Mouse (Mus musculus) lung, adult 2 months (tissue): ENCODE data around the gene Ilf2. TPM values are rescaled to one million over a fixed set of nuclear protein-coding genes. Genes with fewer than 3 reads are reported as not detected.

ENCODE experiments used
- DNase-seq: peaks from one replicate; pipeline ENCODE4 v3.0.0; 2022
- H3K4me1 ChIP-seq: fragments of 200-500 bp; 2 replicates; pipeline ENCODE4 v1.6.1; 2011; ENCODE audit warnings: low read length; ENCODE audit not compliant: control insufficient read depth, insufficient read depth
- H3K4me3 ChIP-seq: fragments of 200-500 bp; replicated peaks from 2 replicates; pipeline ENCODE3; 2011; ENCODE audit warnings: low read depth, mild to moderate bottlenecking, control low read depth, low read length; ENCODE audit errors: extremely low read depth
- CTCF ChIP-seq: fragments of 200-500 bp; IDR thresholded peaks from 2 replicates; pipeline ENCODE4 v1.5.1; 2011; ENCODE audit warnings: mild to moderate bottlenecking, low read length, control low read depth; ENCODE audit not compliant: insufficient read depth
- POLR2A ChIP-seq: fragments of 200-500 bp; IDR thresholded peaks from 2 replicates; pipeline ENCODE4 v1.6.1; 2011; ENCODE audit warnings: low read depth, mild to moderate bottlenecking, control low read depth, low read length, borderline replicate concordance; ENCODE audit errors: extremely low read depth
- WGBS: fragments of 180-500 bp; shearing (Covaris S2); methylation state at CpG from one replicate; pipeline ENCODE4 v1.1.7; 2018; 5-methylcytosine and 5-hydroxymethylcytosine counted together
- polyA plus RNA-seq: library from polyadenylated mRNA; depleted of rRNA; stranded (reverse); fragments of >200 nt; gene quantifications from 2 replicates; pipeline ENCODE4 v1.2.3, GENCODE M21; 2012

Gene Ilf2
- polyA plus RNA-seq, 1 experiment = 22.3 TPM

DNA sequence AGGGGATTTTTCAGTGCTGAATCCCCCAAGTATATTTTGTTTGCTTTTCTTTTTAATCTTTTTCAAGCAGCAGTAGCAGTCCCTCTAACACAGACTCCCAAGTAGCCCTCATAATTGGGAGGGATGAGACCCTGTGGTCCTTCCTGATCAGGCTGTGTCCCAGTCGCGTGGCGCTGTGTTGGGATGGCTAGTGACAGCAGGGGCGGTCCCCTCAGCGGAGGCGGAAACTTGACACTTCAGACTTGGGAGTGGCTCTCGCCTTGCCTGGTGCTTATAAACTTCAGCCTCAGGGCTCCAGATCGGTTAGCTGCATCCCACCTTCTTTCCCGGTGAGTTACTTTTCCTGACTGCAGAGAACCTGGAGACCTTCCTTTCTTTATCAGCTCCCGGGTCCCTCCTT, 38.8 kb downstream of the Ilf2 start:
- TF ChIP-seq CTCF (no peak), POLR2A (peak; percentile 85; the same call in 1 of the 2 replicates)
- Histone ChIP-seq H3K4me3 (peak overlapping the region; percentile 75), H3K4me1 (peaks cover 8% of the 10 kb centered on the region)
- DNase-seq = peak; percentile 78
- under 1% methylated on average over 10 of the region's 10 CpGs for WGBS

DNA sequence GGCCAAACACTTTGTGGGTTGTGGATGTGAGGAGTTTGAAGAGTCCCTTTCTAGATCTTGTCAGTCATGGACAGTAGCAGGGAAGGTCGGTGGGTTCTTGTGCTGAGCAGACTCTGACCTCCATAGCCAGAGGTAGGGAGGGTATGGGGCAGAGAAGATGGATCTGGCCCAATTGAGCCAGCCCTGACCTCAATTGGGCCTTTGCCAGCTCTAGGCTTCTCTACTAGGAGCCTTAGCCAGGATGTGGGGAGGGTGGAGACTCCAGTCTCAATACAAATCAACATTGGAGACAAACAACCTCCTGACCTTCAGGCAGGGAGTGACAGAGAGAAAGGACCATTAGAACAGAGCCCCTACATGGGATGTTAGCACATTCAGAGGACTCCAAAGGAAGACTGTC, 39.3 kb downstream of the Ilf2 start:
- no peak for TF ChIP-seq CTCF
- TF ChIP-seq POLR2A = peak; percentile 29; the same call in 1 of the 2 replicates
- Histone ChIP-seq H3K4me3 (peak overlapping the region; percentile 75), H3K4me1 (peaks cover 8% of the 10 kb centered on the region)
- WGBS = 7% methylated on average over 1 of the region's 1 CpGs
- peak; percentile 41 for DNase-seq

DNA sequence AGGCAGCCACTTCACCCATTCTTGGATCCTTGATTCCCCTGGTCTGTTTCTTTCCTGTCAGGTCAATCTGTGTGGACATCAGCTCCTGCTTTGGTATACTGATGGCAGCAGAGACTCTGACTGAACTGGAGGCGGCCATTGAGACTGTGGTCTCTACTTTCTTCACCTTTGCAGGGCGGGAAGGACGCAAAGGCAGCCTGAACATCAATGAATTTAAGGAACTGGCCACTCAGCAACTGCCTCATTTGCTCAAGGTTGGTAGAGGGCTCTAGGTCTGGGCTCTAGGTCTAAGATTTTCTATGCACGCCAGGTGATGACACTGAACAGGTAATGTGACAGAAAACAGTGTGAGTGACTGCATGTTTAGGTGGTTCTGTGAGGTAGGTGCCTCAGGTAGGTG, 39.9 kb downstream of the Ilf2 start:
- 90% methylated on average over 4 of the region's 4 CpGs for WGBS
- no peak for TF ChIP-seq POLR2A
- TF ChIP-seq CTCF = no peak
- Histone ChIP-seq H3K4me1 (peaks cover 8% of the 10 kb centered on the region), H3K4me3 (no peak overlapping the region)
- DNase-seq = no peak

DNA sequence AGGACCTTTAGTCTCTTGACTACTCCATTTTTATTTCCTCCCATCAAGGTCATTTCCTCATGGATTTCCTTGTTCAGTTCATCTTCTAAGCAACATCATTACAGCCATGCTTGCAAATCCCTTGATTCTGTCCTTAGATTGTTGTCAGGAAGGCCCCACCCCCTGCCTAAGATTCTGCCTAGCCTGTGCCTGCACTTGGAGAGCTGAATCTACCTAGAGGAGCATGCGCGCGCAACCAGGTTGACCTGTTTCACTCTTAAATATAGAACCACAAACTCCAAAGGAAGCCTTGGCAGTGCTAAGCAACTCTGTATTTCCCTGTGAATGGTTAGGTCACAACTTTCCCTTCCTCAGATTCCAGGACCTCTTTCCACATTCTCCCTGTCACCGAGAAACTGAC, 41.8 kb downstream of the Ilf2 start:
- TF ChIP-seq POLR2A (no peak), CTCF (no peak)
- H3K4me3 ChIP-seq = no peak overlapping the region
- no peak for DNase-seq
- H3K4me1 ChIP-seq = peaks cover 8% of the 10 kb centered on the region
- WGBS = 72% methylated on average over 4 of the region's 4 CpGs

DNA sequence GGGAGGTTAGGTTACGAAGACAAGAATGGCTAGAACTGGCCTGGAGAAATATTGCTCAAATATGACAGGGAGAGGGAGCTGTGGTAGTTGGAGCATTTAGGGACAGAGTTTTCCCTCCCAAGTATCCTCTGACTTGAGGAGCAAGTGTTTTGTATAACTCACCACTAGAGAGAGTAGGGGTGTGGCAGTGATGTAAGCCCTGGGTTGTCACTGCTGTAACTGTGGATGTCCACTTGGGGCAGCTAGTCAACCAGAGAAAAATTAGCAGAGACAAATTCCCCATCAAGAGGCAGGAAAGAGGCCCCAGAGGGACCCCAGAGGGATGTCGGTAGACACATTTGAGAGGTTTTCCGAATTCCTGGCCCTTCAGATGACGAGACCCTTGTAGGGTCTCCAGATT, 49.5 kb downstream of the Ilf2 start:
- H3K4me1 ChIP-seq = no peaks in the 10 kb centered on the region; the same call in 1 of the 2 replicates
- WGBS = 55% methylated on average over 4 of the region's 4 CpGs
- DNase-seq = no peak
- no peak for TF ChIP-seq POLR2A
- TF ChIP-seq CTCF = peak; percentile 45
- H3K4me3 ChIP-seq = no peak overlapping the region

DNA sequence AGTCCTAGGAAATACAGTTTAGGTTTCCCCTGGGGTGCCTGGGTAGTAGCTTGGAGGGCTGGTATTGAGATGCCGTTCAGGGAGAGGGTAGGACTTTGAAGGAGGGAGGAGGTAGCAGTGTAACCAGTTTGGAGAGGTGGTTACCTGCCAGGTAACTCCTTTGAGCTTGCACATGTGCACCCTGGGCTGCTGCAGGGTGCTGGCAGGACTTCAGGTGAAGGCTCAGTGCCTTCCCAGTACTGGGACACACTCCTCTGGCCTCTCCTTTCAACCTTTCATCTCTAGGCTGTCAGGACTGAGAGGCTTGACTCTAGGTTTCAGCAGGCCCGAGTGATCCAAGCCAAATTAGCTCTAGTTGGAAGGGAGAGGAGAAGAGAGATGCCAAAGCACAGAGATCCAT, 50.1 kb downstream of the Ilf2 start:
- 57% methylated on average over 2 of the region's 2 CpGs for WGBS
- no peaks in the 10 kb centered on the region; the same call in 1 of the 2 replicates for H3K4me1 ChIP-seq
- TF ChIP-seq POLR2A = no peak
- no peak for TF ChIP-seq CTCF
- DNase-seq = no peak
- H3K4me3 ChIP-seq = no peak overlapping the region

DNA sequence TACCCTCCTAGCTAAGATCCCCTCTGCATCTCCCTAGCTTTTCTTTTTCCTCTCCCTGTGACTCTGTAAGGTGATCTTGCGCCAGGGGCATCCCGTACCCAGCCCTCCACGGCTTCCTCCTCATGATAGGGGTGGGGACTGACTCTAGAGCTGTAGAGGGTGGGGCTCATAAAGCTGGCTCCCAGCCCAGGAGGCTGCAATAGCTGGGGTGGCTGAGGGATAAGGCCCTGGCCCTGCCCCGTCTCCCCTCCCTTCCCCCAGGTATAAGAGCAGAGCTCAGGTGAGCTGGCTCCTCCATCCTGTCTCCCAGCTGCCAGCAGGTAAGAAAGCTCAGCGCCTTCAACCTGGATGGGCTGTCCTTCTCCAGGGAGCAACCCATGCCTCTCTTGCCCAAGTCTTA, 50.7 kb downstream of the Ilf2 start, which contains the start of gene S100a14:
Gene S100a14 (plus strand): TSS at position 277 of the 400 bp plus-strand sequence.
- Histone ChIP-seq H3K4me3 (no peak within 1 kb of the TSS), H3K4me1 (no peaks in the 10 kb centered on the region; the same call in 1 of the 2 replicates)
- TF ChIP-seq CTCF = no peak
- no peak for TF ChIP-seq POLR2A
- whole genome bisulfite sequencing = 39% methylated on average over 5 of the region's 5 CpGs
- peak; percentile 54 for DNase-seq

DNA sequence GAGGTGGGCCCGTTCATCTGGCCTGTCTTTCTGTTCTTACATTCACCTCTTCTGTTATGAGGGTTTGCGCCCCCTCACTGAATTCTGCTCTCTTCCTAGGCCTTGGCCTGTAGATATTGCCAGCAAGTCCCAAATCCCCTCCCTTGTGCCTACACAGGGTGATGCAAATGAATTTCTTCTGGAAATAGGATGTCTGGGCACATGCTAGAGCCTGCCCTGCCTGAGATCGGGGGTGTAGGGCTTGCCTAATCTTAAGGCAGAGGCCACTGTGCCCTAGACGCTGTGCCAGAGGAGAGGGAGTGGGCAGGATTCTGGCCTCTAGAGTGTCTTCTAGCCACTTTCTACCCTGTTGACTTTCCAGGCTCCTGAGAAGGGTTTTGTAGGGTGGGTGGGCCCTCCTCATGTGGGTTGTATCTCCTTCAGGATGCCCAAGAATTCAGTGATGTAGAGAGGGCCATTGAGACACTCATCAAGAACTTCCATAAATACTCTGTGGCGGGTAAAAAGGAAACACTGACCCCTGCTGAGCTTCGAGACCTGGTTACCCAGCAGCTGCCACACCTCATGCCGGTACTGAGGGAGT, 51.5 kb downstream of the Ilf2 start:
- 78% methylated on average over 7 of the region's 7 CpGs for WGBS
- DNase-seq = no peak
- H3K4me1 ChIP-seq = no peaks in the 10 kb centered on the region; the same call in 1 of the 2 replicates
- no peak overlapping the region for H3K4me3 ChIP-seq
- TF ChIP-seq POLR2A = no peak
- no peak for TF ChIP-seq CTCF

DNA sequence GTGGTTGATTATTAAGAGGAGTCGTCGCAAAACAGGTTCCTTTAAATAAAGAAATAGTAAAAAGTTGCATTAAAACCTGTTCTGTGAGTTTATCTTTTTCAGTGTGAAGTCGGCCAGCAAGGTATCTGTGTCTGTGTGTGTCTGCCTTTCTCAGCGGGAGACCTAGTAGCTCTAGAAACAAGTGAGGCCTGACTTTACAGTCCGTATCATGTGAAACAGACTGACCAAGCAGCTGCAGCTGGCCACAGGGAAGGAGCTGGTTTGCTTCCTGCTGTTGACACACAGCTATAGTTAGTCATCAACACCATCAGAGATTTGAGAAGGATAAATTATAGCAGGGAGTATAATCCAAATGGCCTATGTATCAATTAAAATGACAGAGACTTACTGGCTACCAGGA, 55.8 kb downstream of the Ilf2 start:
- DNase-seq = no peak
- Histone ChIP-seq H3K4me1 (no peaks in the 10 kb centered on the region), H3K4me3 (no peak overlapping the region)
- TF ChIP-seq POLR2A (no peak), CTCF (no peak)
- 65% methylated on average over 5 of the region's 5 CpGs for WGBS

DNA sequence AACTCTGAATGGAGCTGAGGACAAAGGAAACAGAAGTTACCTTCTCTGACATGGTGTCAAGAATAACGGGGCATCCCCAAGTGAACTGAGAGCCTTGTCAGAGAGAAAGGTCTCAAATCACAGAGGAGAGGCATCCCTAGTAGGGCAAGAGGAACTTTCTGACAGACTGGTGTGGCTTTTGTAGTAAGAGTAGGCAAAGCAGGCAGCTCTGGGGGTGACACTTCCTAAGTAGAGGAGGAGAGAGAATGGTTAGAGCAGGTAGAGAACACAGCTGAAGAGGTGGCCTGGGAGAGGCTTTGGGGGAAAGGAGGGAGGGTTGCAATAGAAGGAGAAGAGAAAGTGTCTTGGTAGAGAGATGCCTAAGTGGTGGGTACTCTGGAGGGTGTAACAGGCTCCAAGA, 59.5 kb downstream of the Ilf2 start:
- peaks cover 6% of the 10 kb centered on the region for H3K4me1 ChIP-seq
- WGBS = 76% methylated on average over 1 of the region's 1 CpGs
- no peak for DNase-seq
- no peak overlapping the region for H3K4me3 ChIP-seq
- TF ChIP-seq CTCF (no peak), POLR2A (no peak)
